Mouse (Mus musculus) olfactory bulb, adult 2 months (tissue): ENCODE measurements around the gene Sgsm2.

Source experiments
- CTCF ChIP-seq: fragments of 200-500 bp; IDR thresholded peaks from 2 replicates; pipeline ENCODE4 v1.5.1; 2012; ENCODE audit warnings: low read depth, mild to moderate bottlenecking, low read length, moderate library complexity; ENCODE audit not compliant: insufficient read depth
- POLR2A ChIP-seq: fragments of 200-500 bp; IDR thresholded peaks from 2 replicates; pipeline ENCODE4 v1.6.1; 2012; ENCODE audit warnings: mild to moderate bottlenecking, low read depth, low read length, moderate library complexity; ENCODE audit not compliant: insufficient read depth

DNA sequence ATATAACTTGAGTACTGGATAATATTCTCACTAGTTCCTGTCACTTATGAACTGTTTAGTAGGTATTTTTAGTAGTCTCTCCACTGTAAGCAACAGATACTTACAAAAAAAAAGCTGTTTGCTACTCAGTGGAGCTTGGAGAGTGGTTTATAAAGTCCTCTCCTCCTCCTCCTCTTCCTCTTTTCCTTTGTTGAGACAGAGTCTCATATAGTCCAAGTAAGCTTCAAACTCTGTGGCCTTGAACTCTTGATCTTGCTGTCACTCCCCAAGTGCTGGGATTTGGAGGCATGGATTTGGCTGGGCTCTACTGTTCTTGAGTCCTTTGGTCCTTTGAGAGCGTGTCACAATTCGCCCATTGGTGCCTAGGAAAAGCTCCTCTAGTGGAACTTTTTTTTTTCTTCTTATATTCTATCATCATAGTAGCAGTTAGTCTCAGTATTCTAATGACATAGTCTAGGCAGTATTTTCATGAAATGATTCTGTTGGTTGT lies 30.4 kb upstream of the Sgsm2 start:
- TF ChIP-seq POLR2A (no peak), CTCF (no peak)
